In the genomic region with DNA sequence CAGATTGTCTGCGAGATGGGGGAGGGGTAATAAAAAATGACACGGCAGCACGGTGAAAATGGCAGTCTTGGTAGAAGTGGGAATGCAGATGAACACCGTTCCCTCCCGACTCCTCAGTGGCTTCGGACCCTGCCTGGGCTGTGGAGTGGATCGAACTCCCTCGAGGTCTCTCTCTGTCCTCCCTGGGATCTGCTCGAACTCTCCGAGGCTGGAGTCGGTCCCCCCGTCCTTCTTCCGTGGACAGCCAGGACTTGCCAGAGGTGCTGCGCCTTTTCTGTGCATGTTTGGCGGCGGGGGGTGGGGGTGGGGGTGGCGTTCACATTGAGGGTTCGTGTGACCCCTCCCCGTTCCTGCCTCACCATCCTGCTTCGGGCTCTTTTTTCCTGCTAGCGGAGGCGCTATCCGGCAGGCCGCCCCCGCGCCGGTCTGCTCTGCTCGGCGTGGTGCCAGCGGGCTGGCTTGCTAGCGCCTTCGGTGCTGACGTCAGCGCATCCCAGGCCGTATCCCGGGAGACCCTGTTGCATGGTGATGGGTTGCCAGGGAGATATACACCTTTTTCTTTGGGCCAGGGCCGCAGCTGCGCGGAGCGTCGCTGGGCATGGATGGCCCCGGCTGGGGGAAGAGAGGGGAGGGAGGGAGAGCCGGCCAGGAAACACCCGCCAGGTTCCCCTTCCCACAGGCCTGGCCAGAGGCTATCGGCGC, we compare ENCODE assay signal across 8 mouse cellular contexts. TPM values are rescaled to one million over a fixed set of nuclear protein-coding genes. Genes with fewer than 3 reads are reported as not detected.
DNase-seq lines count a peak whose midpoint lies in the region; ATAC-seq and TF ChIP-seq lines count a peak whose summit lies in the region.

No protein-coding gene starts in this region.

- ATAC-seq in embryonic facial prominence, embryonic 14.5 days (ENCODE audit: low read depth) = peak; percentile 77
- ATAC-seq in midbrain, embryonic 13.5 days = peak; percentile 86
- peak; percentile 71; the same call in 1 of the 2 replicates for ATAC-seq in stomach, embryonic 15.5 days (ENCODE audit: insufficient read depth, low FRiP score, low read depth)

- peaks cover 15% of the 10 kb centered on the region for H3K4me1 ChIP-seq in embryonic facial prominence, embryonic 14.5 days (ENCODE audit: control insufficient read depth, insufficient read depth, low read length)
- H3K4me1 ChIP-seq in kidney, adult 2 months (ENCODE audit: control insufficient read depth, insufficient read depth, low read length) = no peaks in the 10 kb centered on the region
- H3K4me1 ChIP-seq in midbrain, embryonic 13.5 days (replicated peaks) = peaks cover 54% of the 10 kb centered on the region
- peaks cover 22% of the 10 kb centered on the region for H3K4me1 ChIP-seq in stomach, embryonic 15.5 days

- TF ChIP-seq CTCF in kidney, adult 2 months (conservative IDR thresholded peaks at IDR 0.05; ENCODE audit: insufficient read depth, insufficient read length, low read depth, low read length) = no peak

- no peak for TF ChIP-seq POLR2A in kidney, adult 2 months (IDR thresholded peaks at IDR 0.05; ENCODE audit: low read depth, low read length)

- no peaks in the 10 kb centered on the region for H3K9me3 ChIP-seq in embryonic facial prominence, embryonic 14.5 days (ENCODE audit: control insufficient read depth, low read length)
- H3K9me3 ChIP-seq in midbrain, embryonic 13.5 days = no peaks in the 10 kb centered on the region
- no peaks in the 10 kb centered on the region for H3K9me3 ChIP-seq in stomach, embryonic 15.5 days

- H3K27ac ChIP-seq in embryonic facial prominence, embryonic 14.5 days (replicated peaks; ENCODE audit: low read depth, low read length) = peak overlapping the region; percentile 63
- H3K27ac ChIP-seq in kidney, adult 2 months (ENCODE audit: insufficient read depth, low read depth, low read length) = no peak overlapping the region
- H3K27ac ChIP-seq in midbrain, embryonic 13.5 days = peak overlapping the region; percentile 83
- 0 out of 2 replicates have a peak overlapping the region, but pooled peaks have one; percentile 22 for H3K27ac ChIP-seq in stomach, embryonic 15.5 days

- no peaks in the 10 kb centered on the region for H3K27me3 ChIP-seq in embryonic facial prominence, embryonic 14.5 days (replicated peaks; ENCODE audit: control insufficient read depth, insufficient read depth, low read length)
- H3K27me3 ChIP-seq in kidney, adult 2 months (replicated peaks; ENCODE audit: control insufficient read depth, insufficient read depth, low read length) = no peaks in the 10 kb centered on the region
- no peaks in the 10 kb centered on the region for H3K27me3 ChIP-seq in midbrain, embryonic 13.5 days
- H3K27me3 ChIP-seq in stomach, embryonic 15.5 days (replicated peaks) = 0 out of 2 replicates have a peak, but pooled peaks cover 5% of the 10 kb centered on the region

- peak; percentile 46 for DNase-seq in thymus, postnatal 4 days
- no peak for DNase-seq in thymus, postnatal 10 days (ENCODE audit: low spot score in 2 of 2)
- DNase-seq in embryonic facial prominence, embryonic 14.5 days (ENCODE audit: low spot score) = peak; percentile 95
- DNase-seq in heart, adult 9 months (ENCODE audit: low spot score in 2 of 2) = peak; percentile 86 to 88
- DNase-seq in kidney, adult 2 months = peak; percentile 90
- peak; percentile 93 for DNase-seq in left cerebral cortex, postnatal 4 days

- peak overlapping the region; percentile 65 for H3K9ac ChIP-seq in embryonic facial prominence, embryonic 14.5 days (ENCODE audit: low read depth, low read length)
- peak overlapping the region; percentile 77 for H3K9ac ChIP-seq in midbrain, embryonic 13.5 days (replicated peaks)
- H3K9ac ChIP-seq in stomach, embryonic 15.5 days = peak overlapping the region; percentile 22; the same call in 1 of the 2 replicates

- intact Hi-C loops in left cerebral cortex, postnatal 4 days (cut with DNase I) = no loop called here

- H3K4me3 ChIP-seq in embryonic facial prominence, embryonic 14.5 days (ENCODE audit: low read depth, low read length) = peak overlapping the region; percentile 37
- H3K4me3 ChIP-seq in kidney, adult 2 months (ENCODE audit: insufficient read depth, low read depth, low read length) = peak overlapping the region; percentile 5; the same call in 1 of the 2 replicates
- H3K4me3 ChIP-seq in midbrain, embryonic 13.5 days (replicated peaks) = peak overlapping the region; percentile 47
- H3K4me3 ChIP-seq in stomach, embryonic 15.5 days (replicated peaks) = peak overlapping the region; percentile 36

- WGBS in embryonic facial prominence, embryonic 14.5 days = 2% methylated on average over 36 of the region's 46 CpGs
- WGBS in kidney, adult 2 months = 5% methylated on average over 45 of the region's 46 CpGs
- WGBS in midbrain, embryonic 13.5 days = under 1% methylated on average over 46 of the region's 46 CpGs
- WGBS in stomach, embryonic 15.5 days = 3% methylated on average over 45 of the region's 46 CpGs

- H3K36me3 ChIP-seq in embryonic facial prominence, embryonic 14.5 days (ENCODE audit: control insufficient read depth, insufficient read depth, low read length) = peaks cover 26% of the 10 kb centered on the region
- H3K36me3 ChIP-seq in kidney, adult 2 months (ENCODE audit: control insufficient read depth, insufficient read depth, low read length) = no peaks in the 10 kb centered on the region
- peaks cover 40% of the 10 kb centered on the region for H3K36me3 ChIP-seq in midbrain, embryonic 13.5 days
- peaks cover 10% of the 10 kb centered on the region for H3K36me3 ChIP-seq in stomach, embryonic 15.5 days

- peak overlapping the region; percentile 74 for H3K4me2 ChIP-seq in embryonic facial prominence, embryonic 14.5 days (ENCODE audit: low read depth, low read length)
- H3K4me2 ChIP-seq in midbrain, embryonic 13.5 days (replicated peaks) = peak overlapping the region; percentile 71
- peak overlapping the region; percentile 68 for H3K4me2 ChIP-seq in stomach, embryonic 15.5 days

RNA-seq across cellular contexts. Expression of a gene that starts 2.7 kb away (rescaled TPM):
- 10.9 and 11.2 TPM in 2 replicates for polyA plus RNA-seq in embryonic facial prominence, embryonic 14.5 days (2014; fragmentation: Nextera tagmentation; extraction: Ambion mirVana)
- 3.6 and 4.7 TPM in 2 replicates for polyA plus RNA-seq in kidney, adult 2 months (2012; rRNA removed)
- 100 to 1,000 TPM; 101 to 115 TPM for total RNA-seq in left cerebral cortex, postnatal 4 days (2021)
- polyA plus RNA-seq in midbrain, embryonic 13.5 days (2015; fragmentation: Nextera tagmentation; extraction: Ambion mirVana) = 35.7 and 37.3 TPM in 2 replicates
- polyA plus RNA-seq in stomach, embryonic 15.5 days (2015; fragmentation: Nextera tagmentation; extraction: Ambion mirVana) = 8.5 and 9.1 TPM in 2 replicates

RNA-seq across cellular contexts. Expression of a gene that starts 21.7 kb away (rescaled TPM):
- polyA plus RNA-seq in embryonic facial prominence, embryonic 14.5 days (2014; fragmentation: Nextera tagmentation; extraction: Ambion mirVana) = 107 and 115 TPM in 2 replicates
- 14.0 and 22.4 TPM in 2 replicates for polyA plus RNA-seq in kidney, adult 2 months (2012; rRNA removed)
- total RNA-seq in left cerebral cortex, postnatal 4 days (2021) = 10 to 100 TPM; 30.5 to 32.0 TPM
- 86.3 and 87.9 TPM in 2 replicates for polyA plus RNA-seq in midbrain, embryonic 13.5 days (2015; fragmentation: Nextera tagmentation; extraction: Ambion mirVana)
- 95.7 and 97.3 TPM in 2 replicates for polyA plus RNA-seq in stomach, embryonic 15.5 days (2015; fragmentation: Nextera tagmentation; extraction: Ambion mirVana)

RNA-seq across cellular contexts. Expression of a gene that starts 21.8 kb away (rescaled TPM):
- polyA plus RNA-seq in embryonic facial prominence, embryonic 14.5 days (2014; fragmentation: Nextera tagmentation; extraction: Ambion mirVana) = 11.9 and 13.3 TPM in 2 replicates
- 21.4 and 33.1 TPM in 2 replicates for polyA plus RNA-seq in kidney, adult 2 months (2012; rRNA removed)
- total RNA-seq in left cerebral cortex, postnatal 4 days (2021) = 10 to 100 TPM; 38.8 to 40.3 TPM
- polyA plus RNA-seq in midbrain, embryonic 13.5 days (2015; fragmentation: Nextera tagmentation; extraction: Ambion mirVana) = 20.6 and 32.0 TPM in 2 replicates
- polyA plus RNA-seq in stomach, embryonic 15.5 days (2015; fragmentation: Nextera tagmentation; extraction: Ambion mirVana) = 15.3 and 20.2 TPM in 2 replicates

RNA-seq across cellular contexts. Expression of a gene that starts 27.7 kb away (rescaled TPM):
- polyA plus RNA-seq in embryonic facial prominence, embryonic 14.5 days (2014; fragmentation: Nextera tagmentation; extraction: Ambion mirVana) = 153 and 157 TPM in 2 replicates
- 262 and 316 TPM in 2 replicates for polyA plus RNA-seq in kidney, adult 2 months (2012; rRNA removed)
- 100 to 1,000 TPM; 362 to 378 TPM for total RNA-seq in left cerebral cortex, postnatal 4 days (2021)
- polyA plus RNA-seq in midbrain, embryonic 13.5 days (2015; fragmentation: Nextera tagmentation; extraction: Ambion mirVana) = 148 and 162 TPM in 2 replicates
- polyA plus RNA-seq in stomach, embryonic 15.5 days (2015; fragmentation: Nextera tagmentation; extraction: Ambion mirVana) = 168 and 190 TPM in 2 replicates

RNA-seq across cellular contexts. Expression of a gene that starts 37.2 kb away (rescaled TPM):
- polyA plus RNA-seq in embryonic facial prominence, embryonic 14.5 days (2014; fragmentation: Nextera tagmentation; extraction: Ambion mirVana) = 9.1 and 11.7 TPM in 2 replicates
- polyA plus RNA-seq in kidney, adult 2 months (2012; rRNA removed) = 7.2 and 10.7 TPM in 2 replicates
- 10 to 100 TPM; 15.4 to 18.6 TPM for total RNA-seq in left cerebral cortex, postnatal 4 days (2021)
- 3.8 and 4.3 TPM in 2 replicates for polyA plus RNA-seq in midbrain, embryonic 13.5 days (2015; fragmentation: Nextera tagmentation; extraction: Ambion mirVana)
- 4.0 and 4.7 TPM in 2 replicates for polyA plus RNA-seq in stomach, embryonic 15.5 days (2015; fragmentation: Nextera tagmentation; extraction: Ambion mirVana)

Comparison
In these comparisons a context has a peak if more than half of its experiments do, and no peak if none do; other contexts are left out.
1. DNase-seq: peak in thymus, postnatal 4 days (single experiment), embryonic facial prominence, embryonic 14.5 days (single experiment), heart, adult 9 months (2 of 2), kidney, adult 2 months (single experiment) and left cerebral cortex, postnatal 4 days (single experiment); none in thymus, postnatal 10 days (0 of 2).
2. H3K9ac ChIP-seq: peak in every context shown above with its lines; median percentile 77 in midbrain, embryonic 13.5 days; 65 in embryonic facial prominence, embryonic 14.5 days; 22 in stomach, embryonic 15.5 days.
3. Peak in every context shown above with its lines, with median percentiles within 50 percentile points of each other: ATAC-seq, H3K4me2 ChIP-seq and H3K4me3 ChIP-seq.